Mouse (Mus musculus): ENCODE results near the gene Jagn1. TPM values are rescaled to one million over a fixed set of nuclear protein-coding genes. Genes with fewer than 3 reads are reported as not detected.

Jagn1 gene
- total and polyA plus RNA-seq, 3 experiments: 80.6 to 95.6 TPM; not detected in 1

GRCm38 (mm10) chr6:113477353-113477752 lies 35.0 kb downstream of the Jagn1 start:
- H3K27ac ChIP-seq (ENCODE audit: control insufficient read depth, low read depth, low read length): no peak overlapping the region
- H3K4me3 ChIP-seq (ENCODE audit: control insufficient read depth in 1 of 2, insufficient read depth in 1 of 2, low read depth in 2 of 2, low read length in 2 of 2): no peak overlapping the region
- H3K9ac ChIP-seq (ENCODE audit: control insufficient read depth, low read depth, low read length, poor library complexity, severe bottlenecking): no peak overlapping the region
- H3K9me3 ChIP-seq (replicated peaks; ENCODE audit: insufficient read depth, low read length): no peaks in the 10 kb centered on the region
- no peaks in the 10 kb centered on the region; a peak in 1 of 4 replicates for H3K36me3 ChIP-seq (ENCODE audit: control insufficient read depth in 1 of 2, insufficient read depth in 2 of 2, low read length in 2 of 2)
- no peaks in the 10 kb centered on the region for H3K79me2 ChIP-seq (ENCODE audit: control insufficient read depth, insufficient read depth, low read length, poor library complexity)
- peaks cover 4 to 8% of the 10 kb centered on the region in 2 experiments; a peak in 3 of 4 replicates for H3K4me1 ChIP-seq (ENCODE audit: control insufficient read depth in 1 of 2, insufficient read depth in 2 of 2, low read length in 2 of 2)
- TF ChIP-seq ZC3H11A (IDR thresholded peaks at IDR 0.05; ENCODE audit: low read depth, low read length) (no peak), MAZ (IDR thresholded peaks at IDR 0.05; ENCODE audit: low read depth, low read length) (no peak), SIN3A (IDR thresholded peaks at IDR 0.05; ENCODE audit: low read length) (no peak), KAT2A (conservative IDR thresholded peaks at IDR 0.05; ENCODE audit: low read depth, low read length) (no peak), POLR2AphosphoS5 (IDR thresholded peaks at IDR 0.05; ENCODE audit: borderline replicate concordance, low read depth, low read length) (no peak), E2F4 (IDR thresholded peaks at IDR 0.05; ENCODE audit: borderline replicate concordance, low read depth, low read length) (no peak)
- H3K27me3 ChIP-seq (ENCODE audit: control insufficient read depth in 1 of 2, insufficient read depth in 2 of 2, low read length in 2 of 2): peaks cover 2 to 5% of the 10 kb centered on the region in 2 experiments; a peak in 1 of 4 replicates
- no peak for DNase-seq (ENCODE audit: low read depth, low spot score)

DNA sequence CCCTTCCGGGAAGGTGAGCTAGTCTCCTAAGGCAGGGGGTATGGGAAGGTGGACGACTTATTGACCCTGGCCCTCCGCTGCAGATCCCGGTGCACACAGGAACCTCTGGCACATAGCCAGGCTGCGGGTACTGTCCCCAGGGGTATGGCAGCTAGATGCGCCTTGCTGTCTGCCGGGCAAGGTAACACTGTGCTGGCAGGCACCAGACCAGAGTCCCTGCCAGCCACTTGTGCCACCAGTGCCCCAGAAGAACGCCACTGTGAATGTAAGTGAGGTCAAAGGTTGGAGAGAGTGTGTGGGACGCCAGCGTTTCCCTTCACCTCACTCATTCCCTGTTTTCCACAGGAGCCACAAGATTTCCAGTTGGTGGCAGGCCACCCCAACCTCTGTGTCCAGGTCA lies 36.5 kb downstream of the Jagn1 start:
- TF ChIP-seq GATA1 (IDR thresholded peaks at IDR 0.05; ENCODE audit: low read depth, low read length) (no peak), NELFE (IDR thresholded peaks at IDR 0.05; ENCODE audit: low read depth, low read length) (no peak), ETS1 (IDR thresholded peaks at IDR 0.05; ENCODE audit: low read depth, low read length) (no peak)
- DNase-seq (ENCODE audit: low read depth, low spot score): no peak
- Histone ChIP-seq H3K9ac (ENCODE audit: control insufficient read depth, low read depth, low read length, poor library complexity, severe bottlenecking) (no peak overlapping the region), H3K4me3 (ENCODE audit: control insufficient read depth in 1 of 2, insufficient read depth in 1 of 2, low read depth in 2 of 2, low read length in 2 of 2) (no peak overlapping the region), H3K27me3 (ENCODE audit: control insufficient read depth in 1 of 2, insufficient read depth in 2 of 2, low read length in 2 of 2) (peaks cover 2 to 5% of the 10 kb centered on the region in 2 experiments; a peak in 1 of 4 replicates), H3K36me3 (ENCODE audit: control insufficient read depth in 1 of 2, insufficient read depth in 2 of 2, low read length in 2 of 2) (no peaks in the 10 kb centered on the region), H3K9me3 (replicated peaks; ENCODE audit: insufficient read depth, low read length) (no peaks in the 10 kb centered on the region), H3K27ac (ENCODE audit: control insufficient read depth, low read depth, low read length) (no peak overlapping the region), H3K4me1 (ENCODE audit: control insufficient read depth in 1 of 2, insufficient read depth in 2 of 2, low read length in 2 of 2) (peaks cover 0 to 3% of the 10 kb centered on the region in 2 experiments; a peak in 2 of 4 replicates), H3K79me2 (ENCODE audit: control insufficient read depth, insufficient read depth, low read length, poor library complexity) (0 out of 2 replicates have a peak, but pooled peaks cover 2% of the 10 kb centered on the region)

DNA sequence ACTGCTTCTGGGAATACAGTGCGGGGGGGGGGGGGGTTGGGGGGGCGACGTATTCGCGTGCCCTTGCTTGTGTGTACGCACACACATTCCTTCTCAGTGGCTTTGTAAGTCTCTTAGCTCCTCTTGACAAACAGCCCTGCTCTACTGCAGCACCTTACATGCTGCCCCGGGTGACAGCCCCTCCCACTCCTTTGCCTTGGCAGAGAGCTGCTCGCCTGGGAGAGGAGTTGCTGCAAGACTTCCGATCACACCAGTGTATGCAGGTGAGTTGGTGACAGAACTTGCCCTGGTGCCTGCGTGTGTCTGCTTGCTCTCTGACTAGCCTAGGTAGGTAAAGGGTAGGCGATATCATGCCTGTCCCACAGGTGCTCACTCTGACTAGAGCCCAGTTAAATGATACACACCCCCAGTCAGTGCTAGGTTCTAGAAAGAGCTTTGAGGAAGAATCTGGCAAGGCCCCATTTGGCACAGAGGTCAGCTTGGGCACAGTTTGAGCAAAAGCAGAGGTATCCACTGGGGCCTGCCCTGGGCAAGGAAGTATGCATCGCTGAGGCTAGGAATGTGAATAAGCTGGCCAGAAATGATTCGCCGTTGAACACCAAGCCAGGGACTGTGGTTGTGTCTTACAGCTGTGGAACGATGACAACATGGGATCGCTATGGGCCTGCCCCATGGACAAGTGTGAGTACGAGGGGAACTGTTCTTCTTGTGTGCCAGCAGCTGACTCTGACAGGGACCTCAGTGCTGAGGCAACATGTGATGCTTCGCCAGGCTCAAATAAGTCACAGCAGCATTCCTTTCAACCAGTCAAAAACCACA lies 38.4 kb downstream of the Jagn1 start:
- DNase-seq (ENCODE audit: low read depth, low spot score): no peak
- Histone ChIP-seq H3K79me2 (ENCODE audit: control insufficient read depth, insufficient read depth, low read length, poor library complexity) (0 out of 2 replicates have a peak, but pooled peaks cover 2% of the 10 kb centered on the region), H3K9me3 (replicated peaks; ENCODE audit: insufficient read depth, low read length) (no peaks in the 10 kb centered on the region), H3K27me3 (ENCODE audit: control insufficient read depth in 1 of 2, insufficient read depth in 2 of 2, low read length in 2 of 2) (peaks cover 2 to 4% of the 10 kb centered on the region in 2 experiments; a peak in 1 of 4 replicates), H3K27ac (ENCODE audit: control insufficient read depth, low read depth, low read length) (no peak overlapping the region), H3K4me3 (ENCODE audit: control insufficient read depth in 1 of 2, insufficient read depth in 1 of 2, low read depth in 2 of 2, low read length in 2 of 2) (no peak overlapping the region), H3K4me1 (ENCODE audit: control insufficient read depth in 1 of 2, insufficient read depth in 2 of 2, low read length in 2 of 2) (peaks cover 0 to 8% of the 10 kb centered on the region in 2 experiments; a peak in 1 of 4 replicates), H3K36me3 (ENCODE audit: control insufficient read depth in 1 of 2, insufficient read depth in 2 of 2, low read length in 2 of 2) (0 out of 4 replicates have a peak, but pooled peaks cover 0 to 5% of the 10 kb centered on the region in 2 experiments), H3K9ac (ENCODE audit: control insufficient read depth, low read depth, low read length, poor library complexity, severe bottlenecking) (no peak overlapping the region)
- TF ChIP-seq KAT2A (conservative IDR thresholded peaks at IDR 0.05; ENCODE audit: low read depth, low read length) (no peak), CHD2 (IDR thresholded peaks at IDR 0.05; ENCODE audit: low read length) (no peak), E2F4 (IDR thresholded peaks at IDR 0.05; ENCODE audit: borderline replicate concordance, low read depth, low read length) (no peak), BHLHE40 (IDR thresholded peaks at IDR 0.05; ENCODE audit: borderline replicate concordance, low read depth, low read length) (no peak), SMC3 (IDR thresholded peaks at IDR 0.05; ENCODE audit: low read depth, low read length) (no peak), USF1 (IDR thresholded peaks at IDR 0.05; ENCODE audit: low read depth, low read length) (no peak), RAD21 (IDR thresholded peaks at IDR 0.05; ENCODE audit: low read depth, low read length) (no peak), GABPA (IDR thresholded peaks at IDR 0.05; ENCODE audit: low read depth, low read length) (no peak), USF2 (IDR thresholded peaks at IDR 0.05; ENCODE audit: borderline replicate concordance in 1 of 2, insufficient read depth in 1 of 2, low read depth in 1 of 2, low read length in 2 of 2) (no peak), POLR2AphosphoS2 (IDR thresholded peaks at IDR 0.05; ENCODE audit: low read length) (no peak), EP300 (IDR thresholded peaks at IDR 0.05; ENCODE audit: low read depth in 1 of 2, low read length in 2 of 2) (no peak), POLR2AphosphoS5 (IDR thresholded peaks at IDR 0.05; ENCODE audit: borderline replicate concordance, low read depth, low read length) (no peak), JUND (IDR thresholded peaks at IDR 0.05; ENCODE audit: low read depth, low read length) (no peak), HCFC1 (IDR thresholded peaks at IDR 0.05; ENCODE audit: low read depth, low read length) (no peak), ZNF384 (IDR thresholded peaks at IDR 0.05; ENCODE audit: low read depth, low read length) (no peak), ZKSCAN1 (IDR thresholded peaks at IDR 0.05; ENCODE audit: low read depth, low read length) (no peak)

Measured in MEL (cell line).